Mouse (Mus musculus) myocyte (in vitro differentiated cells): ENCODE data around the gene Wfdc10. TPM values are rescaled to one million over a fixed set of nuclear protein-coding genes. Genes with fewer than 3 reads are reported as not detected.
"Not testable (repeated sequence)": the region's sequence is repeated elsewhere in the genome, so short reads cannot be mapped to it uniquely, and the experiment has no call there.

Experiments
- H3K27me3 ChIP-seq: one replicate; pipeline ENCODE4 v1.6.1; 2011; ENCODE audit not compliant: control insufficient read depth, insufficient read depth, insufficient read length
- H3K36me3 ChIP-seq: one replicate; pipeline ENCODE4 v1.6.1; 2011; ENCODE audit not compliant: control insufficient read depth, insufficient read depth
- H3K4me2 ChIP-seq: one replicate; pipeline ENCODE4 v1.6.1; 2011; ENCODE audit warnings: low read depth, control low read depth
- H3K4me3 ChIP-seq: one replicate; pipeline ENCODE4 v1.5.1; 2011; ENCODE audit warnings: mild to moderate bottlenecking, control low read depth, moderate library complexity
- H3K79me2 ChIP-seq: one replicate; pipeline ENCODE4 v1.6.1; 2011; ENCODE audit not compliant: control insufficient read depth, insufficient read depth
- H3ac ChIP-seq: one replicate; pipeline ENCODE4 v1.6.1; 2011; ENCODE audit not compliant: control insufficient read depth, insufficient read length
- CEBPB ChIP-seq: IDR thresholded peaks from 2 replicates; pipeline ENCODE4 v1.6.1; 2011; ENCODE audit warnings: mild to moderate bottlenecking, moderate library complexity; ENCODE audit not compliant: poor library complexity, insufficient read depth, severe bottlenecking
- E2F4 ChIP-seq: IDR thresholded peaks from one replicate; pipeline ENCODE4 v1.6.1; 2011; ENCODE audit warnings: mild to moderate bottlenecking, control low read depth, moderate library complexity; ENCODE audit not compliant: insufficient read depth
- MAX ChIP-seq: IDR thresholded peaks from one replicate; pipeline ENCODE4 v1.6.1; 2011; ENCODE audit warnings: low read depth, mild to moderate bottlenecking, control low read depth
- MYOD1 ChIP-seq, 3 experiments: IDR thresholded peaks; one replicate each; pipeline ENCODE4 v1.6.1; 2011; ENCODE audit warnings: control low read depth in 2 of 3, low read depth in 2 of 3, mild to moderate bottlenecking in 2 of 3, moderate library complexity in 1 of 3; ENCODE audit not compliant: insufficient read length in 2 of 3, control insufficient read depth in 1 of 3
- MYOG ChIP-seq, 3 experiments: IDR thresholded peaks; one replicate each; pipeline ENCODE4 v1.6.1; 2011; ENCODE audit warnings: control low read depth in 2 of 3, low read depth in 2 of 3, mild to moderate bottlenecking in 2 of 3; ENCODE audit not compliant: insufficient read length in 2 of 3, control insufficient read depth in 1 of 3, insufficient read depth in 1 of 3
- POLR2A ChIP-seq: IDR thresholded peaks from one replicate; pipeline ENCODE4 v1.6.1; 2011; ENCODE audit warnings: low read depth, mild to moderate bottlenecking, control low read depth, moderate library complexity; ENCODE audit not compliant: insufficient read length
- POLR2AphosphoS2 ChIP-seq: IDR thresholded peaks from one replicate; pipeline ENCODE4 v1.6.1; 2011; ENCODE audit warnings: low read depth, control low read depth; ENCODE audit not compliant: insufficient read length
- REST ChIP-seq: IDR thresholded peaks from one replicate; pipeline ENCODE4 v1.6.1; 2011; ENCODE audit warnings: mild to moderate bottlenecking, control low read depth, moderate library complexity; ENCODE audit not compliant: insufficient read depth, insufficient read length
- SRF ChIP-seq: IDR thresholded peaks from one replicate; pipeline ENCODE4 v1.6.1; 2011; ENCODE audit warnings: low read depth; ENCODE audit not compliant: control insufficient read depth, insufficient read length
- TCF12 ChIP-seq: IDR thresholded peaks from one replicate; pipeline ENCODE4 v1.6.1; 2011; ENCODE audit warnings: mild to moderate bottlenecking, control low read depth; ENCODE audit not compliant: poor library complexity, insufficient read depth, severe bottlenecking
- TCF3 ChIP-seq: IDR thresholded peaks from one replicate; pipeline ENCODE4 v1.6.1; 2011; ENCODE audit warnings: low read depth, control low read depth; ENCODE audit not compliant: insufficient read length
- USF1 ChIP-seq: IDR thresholded peaks from one replicate; pipeline ENCODE4 v1.6.1; 2011; ENCODE audit warnings: low read depth, mild to moderate bottlenecking, control low read depth, moderate library complexity
- polyA plus RNA-seq: library from polyadenylated mRNA; unstranded; fragments of >200 nt; fragmentation: generic; extraction: Trizol; gene quantifications from one replicate; pipeline ENCODE4 v1.2.1, GENCODE M21; 2012; ENCODE audit warnings: missing spikeins

Gene Wfdc10
- not detected for polyA plus RNA-seq

DNA sequence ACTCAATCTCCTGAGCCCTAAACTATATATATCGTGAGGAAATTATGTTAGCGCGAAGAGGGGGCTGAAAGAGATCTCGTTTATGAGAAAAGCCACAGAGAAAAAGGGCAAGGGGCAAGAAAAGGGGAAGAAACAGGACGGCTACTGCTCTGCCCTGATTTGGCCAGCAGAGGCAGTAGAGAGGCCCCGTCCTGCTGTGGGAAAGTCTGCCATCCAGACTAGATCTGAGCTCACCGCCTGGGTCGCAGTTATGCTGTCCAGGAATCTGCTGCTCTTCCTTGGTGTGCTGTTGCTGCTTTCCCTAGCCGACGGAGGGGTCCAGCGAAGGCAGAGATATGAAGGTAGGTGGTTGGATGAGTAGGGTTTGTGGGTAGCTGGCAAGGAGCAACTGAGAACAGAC lies at the start of gene Wfdc10:
Wfdc10 (plus strand) TSS at position 189 of the 400 bp plus-strand sequence.
- no peak within 1 kb of the TSS for H3K4me3 ChIP-seq
- H3ac ChIP-seq: no peak within 1 kb of the TSS
- no peak within 1 kb of the TSS for H3K4me2 ChIP-seq
- no peaks in the 10 kb centered on the region for H3K79me2 ChIP-seq
- H3K36me3 ChIP-seq: no peaks in the 10 kb centered on the region
- peaks cover 31% of the 10 kb centered on the region for H3K27me3 ChIP-seq
- no peak for TF ChIP-seq USF1

- no peaks in the 10 kb centered on the region for H3K36me3 ChIP-seq
- H3K4me2 ChIP-seq: no peak overlapping the region
- TF ChIP-seq MYOG (IDR thresholded peaks at IDR 0.05; ENCODE audit: control insufficient read depth in 1 of 3, insufficient read depth in 1 of 3, insufficient read length in 2 of 3, low read depth in 2 of 3): no peak
- TF ChIP-seq MAX: no peak
- TF ChIP-seq TCF3: no peak
- TF ChIP-seq TCF12: no peak
- TF ChIP-seq POLR2AphosphoS2: no peak
- no peak for TF ChIP-seq MYOD1 (IDR thresholded peaks at IDR 0.05; ENCODE audit: control insufficient read depth in 1 of 3, insufficient read length in 2 of 3, low read depth in 2 of 3)
- no peak for TF ChIP-seq CEBPB
- TF ChIP-seq REST: no peak
- TF ChIP-seq POLR2A: no peak
- TF ChIP-seq USF1: no peak
- no peaks in the 10 kb centered on the region for H3K79me2 ChIP-seq
- H3ac ChIP-seq: no peak overlapping the region
- H3K4me3 ChIP-seq: no peak overlapping the region
- H3K27me3 ChIP-seq: peaks cover 14% of the 10 kb centered on the region
These were observed 47.1 kb upstream of the Wfdc10 start for GRCm38 (mm10) chr2:164608781-164609180.

DNA sequence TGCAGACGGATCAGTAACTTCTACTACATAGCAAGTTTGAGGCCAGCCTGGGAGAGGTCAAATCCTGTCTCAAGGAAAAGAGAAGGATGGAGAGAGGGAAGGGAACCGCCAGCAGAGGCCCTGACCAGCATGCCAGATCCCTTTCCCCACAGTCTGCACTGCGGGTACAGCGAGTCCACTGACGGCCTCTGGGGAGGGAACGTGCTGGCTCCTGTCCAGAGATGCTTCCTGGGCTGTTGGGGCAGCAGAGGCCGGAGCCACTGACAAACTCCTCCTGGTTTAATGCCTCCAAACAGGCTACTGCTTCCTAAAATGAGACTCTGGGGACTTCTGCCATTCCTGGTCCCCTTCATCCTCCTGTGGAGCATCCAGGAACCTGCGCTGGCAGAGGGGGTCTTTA lies 42.4 kb upstream of the Wfdc10 start, which contains the start of the genes Wfdc6b and Wfdc8:
Wfdc6b (plus strand) TSS at position 52 of the 400 bp plus-strand sequence.
Wfdc8 (minus strand) TSS at position 156 of the 400 bp plus-strand sequence.
- H3ac ChIP-seq, H3K36me3 ChIP-seq, H3K79me2 ChIP-seq, H3K27me3 ChIP-seq, H3K4me2 ChIP-seq, H3K4me3 ChIP-seq: not testable (repeated sequence)

DNA sequence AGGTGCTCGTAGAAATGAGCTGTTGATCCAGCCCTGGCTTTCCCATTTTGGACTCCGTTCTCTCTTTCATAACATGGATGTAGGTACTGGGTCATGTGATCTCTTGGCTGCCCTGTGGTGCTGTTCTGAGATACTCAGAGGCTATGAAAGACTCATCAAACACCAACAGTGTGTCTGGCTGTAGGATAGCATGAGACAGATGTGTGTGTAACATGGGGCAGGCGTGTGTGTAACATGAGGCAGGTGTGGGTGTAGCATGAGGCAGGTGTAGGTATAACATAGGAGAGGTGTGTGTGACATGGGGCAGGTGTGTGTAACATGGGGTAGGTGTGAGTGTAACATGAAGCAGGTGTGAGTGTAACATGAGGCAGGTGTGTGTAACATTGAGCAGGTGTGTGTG lies 40.5 kb upstream of the Wfdc10 start:
- Histone ChIP-seq H3ac (no peak overlapping the region), H3K4me3 (no peak overlapping the region), H3K4me2 (no peak overlapping the region), H3K36me3 (no peaks in the 10 kb centered on the region), H3K27me3 (peaks cover 6% of the 10 kb centered on the region), H3K79me2 (no peaks in the 10 kb centered on the region)
- no peak for TF ChIP-seq SRF
- no peak for TF ChIP-seq TCF12
- TF ChIP-seq MYOD1 (IDR thresholded peaks at IDR 0.05; ENCODE audit: control insufficient read depth in 1 of 3, insufficient read length in 2 of 3, low read depth in 2 of 3): no peak
- no peak for TF ChIP-seq POLR2A

DNA sequence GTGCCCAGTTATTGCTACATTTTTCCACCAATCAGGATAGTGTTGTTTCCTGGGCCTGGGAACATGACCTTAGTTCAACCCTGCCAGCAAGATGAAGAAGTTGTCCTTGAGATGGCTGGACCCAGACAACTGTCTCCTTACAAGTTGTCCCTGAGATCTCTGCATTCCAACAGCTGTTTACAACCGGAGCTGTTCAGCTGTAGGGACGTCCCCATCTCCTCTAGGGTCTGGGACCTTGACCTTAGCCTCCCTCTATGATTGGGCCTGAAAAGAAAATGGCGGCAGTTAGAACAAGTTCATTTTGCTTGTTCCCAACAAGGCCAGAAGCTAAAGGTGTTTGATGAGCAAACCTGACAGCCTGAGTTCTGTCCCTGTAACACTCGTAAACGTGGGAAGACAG lies 36.8 kb upstream of the Wfdc10 start:
- H3K4me2 ChIP-seq: no peak overlapping the region
- H3K36me3 ChIP-seq: no peaks in the 10 kb centered on the region
- H3K27me3 ChIP-seq: peaks cover 13% of the 10 kb centered on the region
- TF ChIP-seq CEBPB: no peak
- no peak for TF ChIP-seq TCF12
- no peak for TF ChIP-seq E2F4
- no peak for TF ChIP-seq REST
- TF ChIP-seq MYOG (IDR thresholded peaks at IDR 0.05; ENCODE audit: control insufficient read depth in 1 of 3, insufficient read depth in 1 of 3, insufficient read length in 2 of 3, low read depth in 2 of 3): no peak
- no peak for TF ChIP-seq MYOD1 (IDR thresholded peaks at IDR 0.05; ENCODE audit: control insufficient read depth in 1 of 3, insufficient read length in 2 of 3, low read depth in 2 of 3)
- H3K4me3 ChIP-seq: no peak overlapping the region
- H3ac ChIP-seq: no peak overlapping the region
- no peaks in the 10 kb centered on the region for H3K79me2 ChIP-seq

GRCm38 (mm10) chr2:164621775-164622174 lies 34.1 kb upstream of the Wfdc10 start:
- H3ac ChIP-seq: no peak overlapping the region
- H3K4me3 ChIP-seq: no peak overlapping the region
- no peaks in the 10 kb centered on the region for H3K79me2 ChIP-seq
- H3K4me2 ChIP-seq: no peak overlapping the region
- TF ChIP-seq MAX (no peak), REST (no peak), POLR2AphosphoS2 (no peak), USF1 (no peak), SRF (no peak), POLR2A (no peak), MYOG (IDR thresholded peaks at IDR 0.05; ENCODE audit: control insufficient read depth in 1 of 3, insufficient read depth in 1 of 3, insufficient read length in 2 of 3, low read depth in 2 of 3) (no peak)
- peaks cover 13% of the 10 kb centered on the region for H3K27me3 ChIP-seq
- H3K36me3 ChIP-seq: no peaks in the 10 kb centered on the region
